Mouse (Mus musculus) liver, embryonic 14 days (tissue): ENCODE measurements around the gene Cntln. TPM values are rescaled to one million over a fixed set of nuclear protein-coding genes. Genes with fewer than 3 reads are reported as not detected.

Source experiments
- polyA plus RNA-seq: library from polyadenylated mRNA; depleted of rRNA; stranded (reverse); fragments of >200 nt; gene quantifications from 2 replicates; pipeline ENCODE4 v1.2.3, GENCODE M21; 2012; rRNA removed

Cntln gene
- 1.8 and 2.0 TPM in 2 replicates for polyA plus RNA-seq

DNA sequence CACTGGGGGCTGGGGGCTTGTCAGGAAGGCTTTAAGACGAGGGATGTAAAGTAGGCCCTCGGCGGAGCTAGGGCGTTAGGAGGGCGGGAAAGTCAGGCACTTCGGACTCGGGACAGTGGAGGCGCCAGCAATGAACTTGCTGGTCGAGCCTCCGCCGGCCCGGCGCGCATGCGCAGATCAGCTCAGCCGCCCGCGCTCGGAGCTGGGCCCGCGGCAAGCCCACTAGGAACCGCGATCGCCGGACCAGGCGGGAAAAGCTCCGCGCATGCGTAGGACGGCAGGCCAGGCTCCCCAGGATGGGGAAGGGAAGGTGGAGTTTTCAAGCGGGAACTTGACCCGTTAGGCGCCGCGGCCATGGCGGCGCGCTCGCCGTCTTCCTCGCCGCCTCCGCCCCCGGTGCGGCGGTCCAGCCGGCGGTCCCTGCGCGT is at the start of gene Cntln:
Gene Cntln, plus strand, starts transcription at position 199 of the 428 bp plus-strand sequence.

Other genes with a start within 250 kb of the Cntln start
- 0.08 and 0.18 TPM in 2 replicates for gene Bnc2, start 209.0 kb upstream of the Cntln start, polyA plus RNA-seq